Mouse (Mus musculus) heart, postnatal 25 days (tissue): ENCODE data around the gene Cdkn1b. TPM values are rescaled to one million over a fixed set of nuclear protein-coding genes. Genes with fewer than 3 reads are reported as not detected.

Source experiments
- DNase-seq: peaks from one replicate; pipeline ENCODE4 v3.0.0; 2022; ENCODE audit warnings: low spot score
- intact Hi-C: fragments of 180-260 bp; cut with DNase I; formaldehyde crosslinking; loops from one replicate; pipeline ENCODE4 v1.15.1; 2025
- total RNA-seq, 2 experiments: library from RNA; stranded (reverse); gene quantifications; 2 replicates each; pipeline ENCODE4 v1.2.3; 2021

Gene Cdkn1b
- total RNA-seq, 2 experiments from 2014 or later = 40.3 to 49.5 TPM

GRCm38 (mm10) chr6:134926803-134927594 lies 6.8 kb downstream of the Cdkn1b start:
- intact Hi-C loops = no loop called here
- no peak for DNase-seq

DNA sequence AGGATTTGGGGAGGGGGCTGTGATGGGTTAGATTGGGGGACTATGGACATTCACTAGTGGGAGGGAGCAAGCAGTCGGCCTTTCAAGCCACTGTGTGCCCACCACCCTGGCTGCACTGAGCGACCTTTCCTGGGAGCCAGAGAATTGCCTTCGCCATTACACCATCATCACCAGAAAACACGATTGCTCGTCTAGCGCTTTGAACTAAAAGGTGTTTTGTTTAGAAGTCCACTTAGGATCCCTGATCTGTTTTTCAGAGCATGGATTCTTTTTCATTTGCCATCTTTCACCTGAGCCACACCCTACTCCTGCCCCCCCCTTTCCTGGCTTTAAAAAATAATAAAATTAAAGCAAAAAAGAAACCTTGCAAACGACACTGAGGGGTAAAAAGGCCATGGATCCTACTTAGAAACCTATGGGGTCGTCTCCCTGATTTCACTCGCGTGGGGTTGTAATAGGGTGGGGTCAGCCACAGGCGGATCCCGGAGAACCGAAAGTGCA lies 7.4 kb downstream of the Cdkn1b start:
- DNase-seq = no peak
- intact Hi-C loops = loop anchor here (1.0 kb wide), 1 partner anchor 54 kb away; the partner anchor contains the start of gene Apold1

DNA sequence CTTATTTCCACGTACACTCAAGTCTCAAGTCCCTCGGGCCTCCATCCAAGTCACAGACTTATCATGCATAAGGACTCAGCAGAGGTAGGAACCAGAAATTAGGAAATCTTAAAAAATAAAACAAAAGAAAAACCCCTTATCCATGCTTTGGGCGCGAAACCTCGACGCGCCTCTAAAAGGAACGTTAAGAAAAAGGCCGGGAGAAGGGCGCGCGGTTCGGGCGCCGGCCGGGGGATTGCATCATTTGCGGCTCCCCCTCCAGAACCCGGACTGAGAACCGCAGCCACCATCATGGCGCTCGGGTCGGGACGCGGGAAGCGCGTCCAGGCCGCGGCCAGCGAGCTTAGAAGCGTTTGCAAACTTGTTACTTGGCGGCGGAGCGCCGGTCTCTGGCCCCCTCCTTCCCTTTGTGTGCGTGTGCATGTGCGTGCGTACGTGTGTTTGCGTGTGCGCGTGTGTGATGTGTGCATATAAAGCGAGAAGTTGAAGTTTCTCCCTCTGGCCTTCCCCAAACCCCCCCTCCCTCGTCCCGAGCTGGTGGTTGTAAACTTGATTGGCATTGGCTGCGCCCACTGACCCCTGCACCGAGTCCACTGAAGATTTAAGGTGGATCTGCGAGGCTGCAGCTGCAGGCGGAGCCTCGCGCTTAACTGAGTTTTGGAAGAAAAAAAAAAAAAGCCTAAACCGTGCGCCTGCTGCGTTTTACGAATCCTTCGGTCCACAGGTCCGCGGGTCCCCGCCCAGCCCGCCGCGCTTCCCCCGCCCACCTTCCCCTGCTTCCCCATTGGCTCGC lies 8.1 kb downstream of the Cdkn1b start:
- intact Hi-C loops = loop anchor here (1.0 kb wide), 1 partner anchor 53 kb away; the partner anchor contains the start of gene Apold1

GRCm38 (mm10) chr6:134928889-134929310 lies 8.7 kb downstream of the Cdkn1b start:
- DNase-seq = no peak
- intact Hi-C loops = loop anchor here (1.0 kb wide), 1 partner anchor 52 kb away; the partner anchor contains the start of gene Apold1

More for the DNA sequence above, 8.1 kb downstream of the Cdkn1b start:
- peak; percentile 83 for DNase-seq

- no peak for DNase-seq
- intact Hi-C loops = no loop called here
These were observed 9.7 kb downstream of the Cdkn1b start for GRCm38 (mm10) chr6:134929926-134930325.

DNA sequence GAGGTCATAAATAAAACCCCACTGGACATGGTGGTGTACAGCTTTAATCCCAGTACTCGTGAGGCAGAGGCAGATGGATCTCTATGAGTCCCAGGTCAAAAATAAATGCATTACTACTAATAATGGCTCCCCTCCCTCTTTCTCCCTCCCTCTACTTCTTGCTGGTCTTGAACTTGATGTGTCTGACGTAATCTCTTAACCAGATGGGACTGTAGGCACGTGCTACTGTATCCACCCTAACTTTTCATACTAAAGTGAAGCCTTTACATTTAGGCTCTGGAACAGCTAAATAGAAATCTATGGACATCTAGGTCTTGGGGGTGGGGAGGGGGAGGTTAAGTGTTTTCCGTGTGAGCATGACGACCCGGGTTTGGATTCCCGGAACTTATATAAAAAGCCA lies 10.2 kb downstream of the Cdkn1b start:
- DNase-seq = no peak
- intact Hi-C loops = no loop called here

GRCm38 (mm10) chr6:134931146-134931545 lies 10.9 kb downstream of the Cdkn1b start:
- intact Hi-C loops = no loop called here
- DNase-seq = no peak

GRCm38 (mm10) chr6:134932486-134933206 lies 12.4 kb downstream of the Cdkn1b start:
- intact Hi-C loops = loop anchor here (2.0 kb wide), 1 partner anchor 16 kb away; no protein-coding TSS in a partner anchor
- DNase-seq = no peak

- intact Hi-C loops = loop anchor here (2.0 kb wide), 1 partner anchor 16 kb away; no protein-coding TSS in a partner anchor
- no peak for DNase-seq
These were observed 13.0 kb downstream of the Cdkn1b start for GRCm38 (mm10) chr6:134933207-134933558.

DNA sequence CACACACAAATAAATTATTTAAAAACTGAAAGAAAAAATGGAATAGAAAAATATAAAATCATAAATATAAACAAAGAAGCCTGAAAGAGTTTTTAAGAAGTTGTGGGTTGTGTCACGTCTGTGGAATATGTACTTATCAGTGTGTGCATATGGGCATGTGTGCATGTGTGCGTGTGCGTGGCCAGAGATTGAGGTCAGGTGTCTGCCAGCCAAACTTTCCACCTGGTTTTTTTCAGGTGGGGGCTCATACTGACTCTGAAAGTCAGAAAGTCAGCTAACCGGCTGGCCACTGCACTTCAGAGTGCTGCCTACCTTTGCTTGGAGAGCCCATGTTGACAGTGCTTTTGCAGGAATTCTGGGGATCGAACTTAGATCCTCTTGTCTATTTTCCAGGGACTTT lies 14.1 kb downstream of the Cdkn1b start:
- DNase-seq = no peak
- intact Hi-C loops = no loop called here

DNA sequence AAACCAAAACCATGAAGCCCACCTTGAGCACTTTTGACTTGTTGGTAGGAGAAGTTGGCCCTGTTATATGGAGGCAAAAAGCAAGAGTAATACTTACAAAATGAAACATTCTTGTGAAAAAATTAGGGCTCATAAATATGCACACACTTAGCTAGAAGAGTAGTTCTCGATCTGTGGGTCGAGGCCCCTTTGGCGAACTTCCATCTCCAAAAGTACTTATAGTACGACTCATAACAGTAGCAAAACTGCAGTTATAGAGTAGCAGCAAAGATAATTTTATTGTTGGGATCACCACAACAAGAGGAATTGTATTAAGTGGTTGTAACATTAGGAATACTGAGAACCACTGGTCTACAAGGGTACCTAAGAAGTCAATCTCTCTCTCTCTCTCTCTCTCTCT lies 19.6 kb downstream of the Cdkn1b start:
- no peak for DNase-seq
- intact Hi-C loops = no loop called here

DNA sequence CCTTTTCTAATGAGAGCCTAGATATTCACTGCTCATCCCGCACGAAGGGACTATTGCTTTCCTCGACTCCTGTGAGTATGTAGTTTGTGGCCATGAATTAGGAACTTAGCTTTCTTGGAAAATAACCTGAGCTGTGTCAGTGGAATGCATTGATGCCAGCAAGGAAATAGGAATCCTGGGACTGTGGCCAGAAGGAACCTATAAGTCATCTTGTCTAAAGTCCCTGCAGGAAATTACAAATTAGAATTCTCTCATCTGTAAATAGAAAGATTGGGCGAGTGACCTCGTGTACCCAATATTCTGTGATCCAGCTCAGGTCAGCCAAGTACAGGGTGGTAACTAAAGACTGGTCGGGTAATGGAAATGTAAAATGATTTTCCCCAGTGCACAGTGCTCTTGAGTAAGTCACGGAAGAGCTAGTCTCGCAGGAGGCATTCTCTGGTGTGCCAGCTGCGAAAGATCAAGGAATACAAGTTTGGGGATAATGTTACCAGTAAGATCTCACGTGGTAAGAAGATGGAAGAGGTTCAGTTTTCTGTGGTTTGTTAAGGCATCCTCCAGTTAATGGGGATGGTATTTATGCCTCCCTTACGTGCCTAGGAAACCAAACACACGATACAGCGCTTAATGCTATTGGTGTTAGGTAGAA lies 23.7 kb downstream of the Cdkn1b start:
- no peak for DNase-seq
- intact Hi-C loops = no loop called here

- intact Hi-C loops = loop anchor here (2.0 to 5.0 kb wide), 3 partner anchors 49 to 287 kb away; partner anchors contain the start of gene Gpr19
- DNase-seq = no peak
These were observed 25.9 kb downstream of the Cdkn1b start for GRCm38 (mm10) chr6:134946054-134946453.

DNA sequence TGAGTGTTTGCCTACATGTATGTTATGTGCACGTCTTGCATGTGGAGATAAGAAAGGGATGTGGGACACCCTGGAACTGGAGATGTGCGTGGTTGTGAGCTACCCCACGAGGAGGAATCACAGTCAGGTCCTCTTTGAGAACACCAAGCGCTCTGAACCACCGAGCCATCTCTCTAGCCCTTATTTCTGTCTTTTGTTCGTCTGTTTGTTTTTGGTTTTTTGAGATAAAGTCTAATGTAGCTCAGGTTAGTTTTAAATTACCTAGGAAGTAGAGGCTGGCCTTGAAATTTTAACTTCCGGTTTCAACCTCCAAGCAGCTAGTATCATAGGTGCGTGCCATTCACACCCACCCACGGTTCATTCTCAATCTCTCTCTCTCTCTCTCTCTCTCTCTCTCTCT lies 26.7 kb downstream of the Cdkn1b start:
- intact Hi-C loops = loop anchor here (2.0 to 5.0 kb wide), 3 partner anchors 50 to 288 kb away; partner anchors contain the start of gene Gpr19
- no peak for DNase-seq

GRCm38 (mm10) chr6:134947311-134948087 lies 27.3 kb downstream of the Cdkn1b start:
- intact Hi-C loops = loop anchor here (2.0 to 5.0 kb wide), 3 partner anchors 50 to 289 kb away; partner anchors contain the start of gene Gpr19
- peak; percentile 49 for DNase-seq

- DNase-seq = no peak
- intact Hi-C loops = loop anchor here (5.0 kb wide), 1 partner anchor 51 kb away; the partner anchor contains the start of gene Gpr19
These were observed 28.4 kb downstream of the Cdkn1b start for GRCm38 (mm10) chr6:134948522-134949061.

- intact Hi-C loops = loop anchor here (5.0 kb wide), 1 partner anchor 52 kb away; the partner anchor contains the start of gene Gpr19
- no peak for DNase-seq
These were observed 29.0 kb downstream of the Cdkn1b start for GRCm38 (mm10) chr6:134949241-134949640.

DNA sequence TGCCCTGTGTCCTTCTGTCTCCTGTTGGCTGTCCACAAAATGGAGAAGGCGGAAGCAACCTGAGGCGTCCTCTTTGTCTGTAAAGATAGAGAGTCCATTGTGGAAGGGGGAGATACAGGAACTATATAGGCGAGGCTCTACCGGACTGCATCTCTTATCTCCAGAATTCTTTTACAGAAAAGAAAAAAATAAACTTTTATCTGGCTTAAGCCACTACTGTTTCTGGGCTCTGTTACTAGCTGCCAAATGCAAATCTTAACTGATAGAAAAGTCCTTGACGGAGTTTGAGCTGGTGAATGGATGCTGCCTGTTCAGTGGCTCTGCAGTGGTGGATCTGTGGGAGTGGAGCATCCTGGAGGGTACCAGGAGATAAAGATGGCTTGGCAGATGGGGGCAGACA lies 31.2 kb downstream of the Cdkn1b start:
- no peak for DNase-seq
- intact Hi-C loops = no loop called here
